Mouse (Mus musculus): ENCODE data around the gene Folh1.
"Not testable (repeated sequence)": the region's sequence is repeated elsewhere in the genome, so short reads cannot be mapped to it uniquely, and the experiment has no call there.

Gene Folh1

DNA sequence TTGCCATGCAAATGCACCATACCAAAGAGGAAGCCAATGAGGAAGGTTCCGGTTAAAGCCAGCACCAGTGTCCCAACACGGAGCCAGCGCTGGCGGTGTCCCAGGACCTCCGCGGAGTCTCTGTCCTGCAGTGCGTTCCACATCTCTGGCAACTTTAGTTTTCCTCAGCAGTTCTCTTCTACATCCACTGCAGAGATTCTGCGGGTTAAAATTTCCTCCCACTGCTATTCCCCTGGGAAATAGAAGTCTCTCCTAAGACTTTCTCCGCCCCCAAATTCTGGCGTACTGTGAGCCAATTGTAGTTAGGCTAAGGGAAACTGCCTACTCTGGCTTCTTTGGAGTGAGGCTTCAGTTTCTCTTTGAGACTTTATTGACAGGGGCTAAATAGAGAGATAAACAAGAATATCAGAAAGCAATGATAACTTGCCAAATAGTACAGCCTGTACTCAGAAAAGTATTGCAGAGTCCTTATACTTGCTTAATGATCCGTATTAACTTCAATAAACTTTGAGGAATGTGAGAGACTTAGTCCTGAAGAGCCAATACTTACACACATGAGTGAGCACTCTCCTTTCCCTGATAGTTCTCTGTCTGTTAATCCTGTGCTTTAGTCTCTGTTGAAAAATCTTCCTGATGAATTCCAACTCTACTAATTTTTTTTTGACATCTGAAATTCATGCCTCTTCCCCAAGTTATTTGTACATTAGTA, at the start of gene Folh1:
TSS of gene Folh1 (minus strand) at position 327 of the 709 bp plus-strand sequence.
- DNase-seq (ENCODE audit: low spot score): no peak

DNA sequence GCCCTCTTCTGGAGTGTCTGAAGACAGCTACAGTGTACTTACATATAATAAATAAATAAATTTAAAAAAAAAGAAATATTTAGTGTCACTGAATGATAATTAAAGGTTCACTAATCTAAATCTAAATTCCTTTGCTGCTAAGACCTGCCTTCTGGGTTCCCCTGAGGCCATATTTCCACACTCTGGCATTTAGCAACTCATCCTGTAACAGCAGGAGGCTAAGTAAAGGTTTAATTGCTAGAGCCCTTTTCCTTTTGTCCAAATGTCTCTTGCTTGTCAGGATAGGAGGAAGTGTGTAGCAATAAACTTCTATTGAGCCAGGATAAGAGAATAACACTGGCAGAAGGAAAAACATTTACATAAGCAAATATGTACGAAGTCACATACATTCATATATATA, 40.7 kb upstream of the Folh1 start:
- DNase-seq (ENCODE audit: low spot score): no peak

DNA sequence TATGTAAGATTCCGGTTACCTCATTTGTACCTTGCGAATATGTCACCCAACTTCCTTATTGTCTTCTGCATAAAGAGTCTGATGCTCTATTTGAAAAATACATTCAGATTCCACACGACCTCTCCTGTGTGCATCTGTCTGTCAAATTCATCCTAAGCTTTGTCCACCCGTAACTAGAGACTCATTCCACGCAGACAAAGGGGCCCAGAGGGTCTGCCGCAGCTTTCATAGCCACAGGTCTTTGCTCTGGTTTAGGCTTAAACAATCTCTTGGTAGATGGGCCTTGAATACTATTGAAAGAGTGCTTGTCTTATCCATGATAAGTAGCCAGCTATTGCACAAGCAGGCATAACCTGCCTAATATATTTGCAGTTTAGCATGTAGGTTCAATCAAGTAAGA, 40.0 kb upstream of the Folh1 start:
- not testable (repeated sequence) for DNase-seq (ENCODE audit: low spot score)

- DNase-seq (ENCODE audit: low spot score): not testable (repeated sequence)
These were observed 39.5 kb upstream of the Folh1 start for GRCm38 (mm10) chr7:86815241-86815640.

DNA sequence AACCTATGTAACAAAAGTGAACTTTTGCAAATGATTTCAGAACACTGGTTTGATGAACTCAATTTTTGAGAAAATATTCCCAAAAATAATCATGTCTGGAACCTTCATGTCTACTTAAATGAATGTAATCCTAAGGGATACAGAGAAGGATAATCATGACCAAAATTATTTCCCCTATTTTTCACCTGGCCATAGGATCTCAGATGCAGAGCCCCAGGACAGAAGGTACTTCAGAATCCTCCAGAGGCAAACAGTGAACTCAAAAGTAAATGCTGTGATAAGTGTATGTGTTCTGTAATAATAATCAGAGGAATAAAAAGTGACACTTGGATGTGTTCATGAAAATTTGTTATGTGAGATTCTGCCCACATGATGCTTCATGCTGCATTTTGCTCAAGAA, 19.0 kb upstream of the Folh1 start, which contains the start of gene Vmn2r77:
TSS of gene Vmn2r77 (plus strand) at position 301 of the 400 bp plus-strand sequence.
- DNase-seq (ENCODE audit: low spot score): no peak

DNA sequence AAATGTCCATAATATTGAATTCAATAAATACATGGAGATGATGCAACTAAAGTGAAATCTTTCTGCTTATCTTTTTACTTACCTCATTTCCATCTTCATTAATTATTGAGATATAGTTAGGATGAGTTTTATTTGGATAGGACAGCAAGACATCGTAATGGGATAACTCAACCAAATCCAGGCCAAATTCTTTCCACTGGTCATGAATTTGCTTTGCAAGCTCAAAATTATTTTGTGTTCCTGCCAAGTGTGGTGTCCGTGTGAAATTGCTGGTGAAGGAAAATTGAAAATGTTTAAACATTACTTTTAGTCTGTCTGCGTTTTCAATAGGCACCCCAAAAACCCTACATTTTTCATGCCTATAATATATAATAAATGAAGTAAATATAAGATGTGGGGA, 4.1 kb downstream of the Folh1 start:
- DNase-seq (ENCODE audit: low spot score): no peak

DNA sequence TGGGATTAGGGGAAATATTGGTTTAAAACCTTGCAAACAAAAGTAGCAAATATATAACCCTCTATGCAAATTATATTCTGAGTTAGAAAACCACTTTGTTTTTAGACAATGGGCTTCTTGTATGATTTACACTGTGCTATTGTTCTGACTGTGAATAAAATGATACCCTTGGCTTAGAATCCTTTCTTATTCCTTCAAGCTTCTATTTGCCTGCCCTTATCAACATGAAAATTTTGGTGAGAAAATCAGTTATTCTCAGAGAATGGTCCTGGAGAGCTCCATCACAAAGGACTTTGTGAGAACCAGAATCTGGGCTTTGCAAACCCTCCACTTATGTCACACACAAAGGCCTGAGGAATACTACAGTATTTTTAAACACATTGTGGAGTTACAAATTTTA, 11.1 kb downstream of the Folh1 start:
- DNase-seq (ENCODE audit: low spot score): no peak

- DNase-seq (ENCODE audit: low spot score): no peak
These were observed 15.0 kb downstream of the Folh1 start for GRCm38 (mm10) chr7:86760751-86761150.

DNA sequence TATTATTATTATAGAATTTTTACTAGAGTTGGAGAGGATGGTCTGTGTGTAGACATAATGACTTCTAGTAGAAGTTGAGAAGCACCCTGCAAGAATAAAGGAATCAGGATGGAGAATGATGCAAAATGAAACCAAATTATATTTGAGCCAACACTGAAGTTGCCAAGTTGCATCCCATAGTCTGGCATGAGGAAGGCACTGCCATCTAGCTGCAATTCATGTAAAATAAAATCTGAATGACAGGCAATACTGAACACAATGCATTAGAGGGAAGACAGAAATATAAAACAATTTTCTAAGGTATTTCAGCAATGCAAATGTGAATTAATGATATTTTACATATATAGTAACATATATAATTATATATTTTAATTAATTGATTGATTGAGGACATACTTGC, 50.7 kb downstream of the Folh1 start:
- no peak for DNase-seq (ENCODE audit: low spot score)

DNA sequence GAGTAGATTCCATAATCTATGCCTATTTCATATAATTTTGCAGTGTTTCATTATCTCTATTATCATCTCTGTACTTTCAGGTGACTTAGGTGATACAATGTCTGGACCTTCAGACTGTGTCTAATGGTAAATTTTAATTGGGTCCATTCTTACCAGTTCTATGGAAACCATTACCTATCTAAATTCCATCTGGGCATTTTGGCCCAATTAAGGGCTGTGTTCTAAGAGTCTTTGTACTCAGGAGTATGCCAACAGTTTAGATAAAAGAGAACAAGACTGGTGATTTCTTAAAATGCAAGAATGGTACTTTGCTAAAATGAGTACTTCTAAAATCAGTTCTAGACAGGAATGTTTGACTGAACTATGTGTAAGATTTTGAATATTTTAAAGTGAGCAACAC, 87.7 kb downstream of the Folh1 start, which contains the start of gene Olfr292:
TSS of gene Olfr292 (plus strand) at position 301 of the 400 bp plus-strand sequence.
- DNase-seq (ENCODE audit: low spot score): no peak
